Mouse (Mus musculus) layer of hippocampus, adult 9-10 months (tissue): ENCODE results near the gene Arhgef25.
"Not testable (repeated sequence)": the region's sequence is repeated elsewhere in the genome, so short reads cannot be mapped to it uniquely, and the experiment has no call there.

Experiments
- DNase-seq: peaks from one replicate; pipeline ENCODE4 v3.0.0; 2022; ENCODE audit warnings: low spot score

Gene Arhgef25

GRCm38 (mm10) chr10:127204589-127204988, 14.7 kb upstream of the Arhgef25 start:
- DNase-seq, result no peak

- no peak for DNase-seq
Measured at GRCm38 (mm10) chr10:127203106-127203505, 13.2 kb upstream of the Arhgef25 start.

- DNase-seq, result no peak
Measured at GRCm38 (mm10) chr10:127200279-127200678, 10.4 kb upstream of the Arhgef25 start.

- DNase-seq, result no peak
Measured at GRCm38 (mm10) chr10:127199474-127199873, 9.6 kb upstream of the Arhgef25 start.

GRCm38 (mm10) chr10:127199068-127199467, 9.2 kb upstream of the Arhgef25 start:
- DNase-seq, result no peak

- no peak for DNase-seq
Measured at GRCm38 (mm10) chr10:127198492-127198891, 8.6 kb upstream of the Arhgef25 start.

GRCm38 (mm10) chr10:127197505-127198110, 7.7 kb upstream of the Arhgef25 start:
- no peak for DNase-seq

GRCm38 (mm10) chr10:127197104-127197503, 7.2 kb upstream of the Arhgef25 start:
- DNase-seq, result no peak

- no peak for DNase-seq
Measured at GRCm38 (mm10) chr10:127196392-127196791, 6.5 kb upstream of the Arhgef25 start.

GRCm38 (mm10) chr10:127195328-127196129, 5.6 kb upstream of the Arhgef25 start, which contains the start of gene Dtx3:
TSS of gene Dtx3 (minus strand) at chr10:127195728.
- DNase-seq, result no peak

- DNase-seq, result no peak
Measured at GRCm38 (mm10) chr10:127194428-127195327, 4.8 kb upstream of the Arhgef25 start.

- DNase-seq, result no peak
Measured at GRCm38 (mm10) chr10:127193011-127193410, 3.1 kb upstream of the Arhgef25 start.

GRCm38 (mm10) chr10:127192057-127192328, 2.1 kb upstream of the Arhgef25 start:
- DNase-seq, result not testable (repeated sequence)

- no peak for DNase-seq
Measured at GRCm38 (mm10) chr10:127191191-127192056, 1.5 kb upstream of the Arhgef25 start.

- no peak for DNase-seq
Measured at GRCm38 (mm10) chr10:127190398-127191190, 711 bp upstream of the Arhgef25 start.

GRCm38 (mm10) chr10:127189116-127189650, 700 bp downstream of the Arhgef25 start:
- no peak for DNase-seq

- DNase-seq, result no peak
Measured at GRCm38 (mm10) chr10:127188465-127189115, 1.3 kb downstream of the Arhgef25 start.

GRCm38 (mm10) chr10:127188079-127188453, 1.8 kb downstream of the Arhgef25 start:
- no peak for DNase-seq

- DNase-seq, result no peak
Measured at GRCm38 (mm10) chr10:127187371-127188078, 2.4 kb downstream of the Arhgef25 start.
